Mouse (Mus musculus): ENCODE measurements around the gene Itgb6.

The Itgb6 gene

DNA sequence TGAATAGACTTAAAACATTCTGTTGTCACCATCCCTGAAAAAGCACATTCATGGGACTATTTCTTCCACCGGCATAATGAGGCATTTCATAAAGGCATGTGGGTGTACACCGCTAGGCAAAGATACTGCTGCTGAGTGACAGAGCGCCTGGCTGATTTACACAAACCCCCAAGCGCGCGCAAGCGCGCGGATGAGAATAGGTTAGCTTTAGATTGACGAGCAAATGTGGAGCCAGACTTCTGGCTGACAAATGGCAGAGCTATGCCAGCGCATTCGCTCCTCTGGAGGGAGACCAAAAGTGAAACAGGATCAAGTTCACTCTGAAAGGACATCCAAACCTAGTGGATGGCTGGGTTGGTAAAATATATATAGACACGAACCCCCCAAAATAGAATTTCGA is at the start of gene Itgb6:
Gene Itgb6, minus strand, starts transcription at position 130 of the 400 bp plus-strand sequence.
- no peak for DNase-seq (ENCODE audit: low spot score)

DNA sequence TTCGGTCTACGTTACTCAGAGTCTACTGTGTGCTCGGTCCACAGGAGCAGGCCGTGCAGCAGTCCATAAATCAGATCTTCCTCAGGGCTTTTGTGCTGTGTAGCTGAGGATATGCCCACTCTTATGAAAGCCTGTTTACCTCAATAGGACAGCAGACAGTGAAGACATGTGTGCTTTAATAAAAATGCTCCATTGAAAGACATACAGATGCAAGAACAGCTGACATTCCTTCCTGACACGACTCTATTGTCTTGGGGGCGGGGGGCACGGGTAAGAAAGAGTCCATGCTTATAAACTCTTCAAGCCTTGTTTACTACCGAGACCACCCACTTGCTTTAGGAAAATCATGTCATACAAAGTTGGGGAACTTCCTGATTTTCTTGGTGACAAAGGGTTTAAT is 44.0 kb upstream of the Itgb6 start:
- DNase-seq (ENCODE audit: low spot score) = no peak

DNA sequence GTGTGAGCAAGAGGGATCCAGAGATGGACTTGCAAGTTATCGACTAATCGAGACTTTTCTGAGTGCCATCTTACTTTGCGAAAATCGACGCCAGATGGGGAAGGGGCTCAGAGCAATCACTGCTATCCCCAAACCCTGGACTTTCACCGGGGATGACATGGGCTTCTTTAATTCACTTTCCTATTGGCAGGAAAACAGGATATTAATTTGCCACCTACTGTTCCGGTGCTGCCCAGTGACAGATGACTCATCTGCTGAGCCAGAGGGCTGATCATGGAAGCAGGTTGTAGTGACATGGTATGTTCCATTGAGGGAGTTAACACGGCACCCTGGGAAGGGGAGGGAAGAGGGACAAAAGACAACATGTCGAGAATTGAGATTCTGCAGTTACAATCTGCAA is 33.8 kb upstream of the Itgb6 start:
- DNase-seq (ENCODE audit: low spot score) = no peak

DNA sequence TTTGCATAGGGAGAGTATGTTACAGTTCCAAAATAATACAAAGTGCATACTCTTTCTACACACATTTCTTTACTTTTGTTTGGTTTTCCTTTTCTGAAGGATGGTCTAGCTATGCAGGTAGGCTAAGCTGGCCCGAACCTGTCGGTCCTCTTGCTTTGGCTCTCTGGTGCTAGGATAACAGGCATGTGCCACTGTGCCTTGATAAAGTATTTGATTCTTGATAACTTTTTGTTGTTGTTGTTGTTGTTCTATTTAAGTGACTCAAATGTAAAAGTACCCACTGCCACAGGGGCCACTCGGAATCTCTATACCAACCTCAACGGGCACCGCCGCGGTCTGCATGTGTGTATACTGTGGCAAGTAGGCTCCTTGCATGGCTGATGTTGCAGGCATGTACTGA is 32.7 kb upstream of the Itgb6 start:
- no peak for DNase-seq (ENCODE audit: low spot score)

DNA sequence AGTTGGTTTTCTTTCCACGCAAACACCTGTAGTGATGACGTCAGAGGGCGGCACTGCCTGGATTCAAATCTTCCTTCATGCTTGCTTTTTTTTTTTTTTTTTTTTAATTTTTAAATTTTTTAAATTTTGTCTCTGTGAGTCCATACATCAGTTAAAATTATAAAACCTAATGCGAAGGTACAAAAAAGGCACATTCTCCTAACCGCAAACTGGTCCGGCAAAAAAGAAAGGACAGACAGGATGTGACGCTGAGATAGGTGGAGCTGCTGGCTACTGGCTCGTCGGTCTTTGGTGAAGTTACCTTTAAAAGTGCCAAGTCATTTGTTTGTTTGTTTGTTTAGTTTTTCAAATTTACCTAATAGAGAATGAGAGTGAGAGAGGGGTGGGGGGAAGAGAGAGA is 28.8 kb upstream of the Itgb6 start:
- no peak for DNase-seq (ENCODE audit: low spot score)

DNA sequence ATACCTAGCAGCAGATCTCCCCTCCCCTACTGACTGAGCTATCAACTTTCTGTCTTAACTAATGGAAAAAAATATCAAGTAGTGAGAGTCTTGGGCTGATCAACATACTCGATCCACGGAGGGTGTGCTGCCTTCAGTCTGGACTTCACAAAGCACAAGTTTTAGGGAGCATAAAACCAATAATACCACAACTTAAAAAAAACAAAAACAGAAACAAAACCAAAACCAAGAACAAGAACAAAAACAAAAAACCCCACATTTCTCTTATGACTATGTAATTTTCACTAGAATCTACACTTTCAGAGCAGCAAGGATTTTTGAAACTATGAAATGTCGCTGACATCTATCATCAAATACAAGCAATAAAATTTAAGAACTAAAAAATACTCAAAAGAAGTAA is 28.1 kb upstream of the Itgb6 start:
- DNase-seq (ENCODE audit: low spot score) = no peak

DNA sequence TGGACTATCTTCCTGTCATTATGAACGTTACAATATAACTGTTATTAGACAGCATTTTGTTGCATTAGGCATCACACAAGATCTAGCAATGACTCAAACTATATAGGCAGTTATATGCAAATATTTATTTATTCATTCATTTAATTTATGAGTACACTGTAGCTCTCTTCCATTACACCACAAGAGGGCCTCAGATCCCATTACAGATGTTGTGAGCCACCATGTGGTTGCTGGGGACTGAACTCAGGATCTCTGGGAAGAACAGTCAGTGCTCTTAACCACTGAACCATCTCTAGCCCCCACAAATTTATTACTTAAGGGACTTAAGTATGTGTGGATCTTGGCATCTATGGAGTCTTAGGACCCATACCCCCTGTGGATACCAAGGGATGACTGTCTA is 26.1 kb upstream of the Itgb6 start:
- no peak for DNase-seq (ENCODE audit: low spot score)

DNA sequence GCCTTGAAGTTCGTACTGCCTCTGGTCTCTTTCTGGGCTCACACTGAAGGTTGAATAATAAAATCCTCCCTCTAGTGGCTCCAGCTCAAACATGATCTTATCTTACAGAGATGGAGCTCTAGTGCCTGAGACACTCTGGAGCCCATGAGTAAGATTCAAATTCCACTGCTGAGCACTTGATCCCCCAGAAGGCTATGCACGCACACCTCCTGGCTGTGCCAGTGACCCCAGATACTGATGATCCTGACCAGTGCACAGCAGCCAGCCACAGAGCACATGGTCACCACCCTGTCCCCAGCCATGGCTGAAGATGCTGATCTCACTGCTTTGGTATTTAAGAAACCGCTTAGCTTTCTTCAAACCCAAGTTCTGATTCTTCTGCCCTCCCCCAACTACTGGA is 25.1 kb upstream of the Itgb6 start:
- no peak for DNase-seq (ENCODE audit: low spot score)

DNA sequence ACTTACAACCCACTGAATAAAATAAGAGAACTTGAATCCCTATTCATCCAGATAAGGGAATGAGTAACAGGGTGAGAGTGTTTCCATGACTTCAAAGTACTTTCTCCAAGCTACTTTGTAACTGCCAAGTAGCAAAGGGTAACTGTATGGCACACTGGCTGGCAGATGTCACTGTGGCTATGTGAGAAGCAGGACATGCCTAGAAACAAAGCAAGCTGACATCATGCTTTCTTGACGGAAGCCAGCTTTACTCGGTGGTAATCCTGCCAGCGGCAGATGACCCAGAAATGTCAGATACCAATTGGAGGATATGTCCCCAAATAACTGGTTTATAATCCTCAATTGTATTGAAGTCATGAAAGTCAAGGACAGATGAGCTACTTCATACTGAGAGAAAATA is 22.2 kb upstream of the Itgb6 start:
- DNase-seq (ENCODE audit: low spot score) = no peak

DNA sequence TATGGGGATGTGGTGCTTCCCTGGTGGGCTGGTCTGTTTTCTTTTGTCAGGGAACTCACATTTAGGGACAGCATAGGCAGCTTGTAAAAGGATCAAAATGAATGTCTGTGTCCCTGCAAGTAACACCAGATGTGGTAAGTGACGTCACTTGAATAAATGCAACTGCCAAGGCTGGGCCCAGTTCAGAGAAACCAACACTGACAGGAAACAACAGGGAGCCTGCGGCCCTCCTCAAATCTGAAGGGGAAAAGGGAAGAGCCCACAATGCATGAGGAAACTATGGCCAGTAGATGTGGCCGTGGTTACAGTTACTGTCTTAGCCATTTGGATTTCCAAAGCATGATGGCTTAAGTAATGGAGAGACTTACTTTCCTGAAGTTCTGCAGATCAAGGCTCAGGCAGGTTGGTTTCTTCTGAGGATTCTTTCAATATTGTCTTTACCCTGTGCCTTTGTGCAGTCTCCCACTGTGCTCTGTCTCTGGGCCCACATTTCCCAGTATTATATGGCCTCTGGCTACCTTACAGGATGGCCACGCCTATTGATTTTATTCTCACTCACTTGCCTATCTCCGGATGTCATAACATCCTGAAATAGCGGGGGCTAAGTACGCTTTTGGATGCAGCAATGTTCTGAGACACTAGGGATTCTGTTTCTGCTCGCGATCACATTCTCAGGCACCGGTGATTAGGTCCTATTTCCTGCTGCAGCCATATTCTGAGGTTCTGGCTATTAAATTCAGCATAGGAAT is 17.1 kb upstream of the Itgb6 start:
- DNase-seq (ENCODE audit: low spot score) = no peak

DNA sequence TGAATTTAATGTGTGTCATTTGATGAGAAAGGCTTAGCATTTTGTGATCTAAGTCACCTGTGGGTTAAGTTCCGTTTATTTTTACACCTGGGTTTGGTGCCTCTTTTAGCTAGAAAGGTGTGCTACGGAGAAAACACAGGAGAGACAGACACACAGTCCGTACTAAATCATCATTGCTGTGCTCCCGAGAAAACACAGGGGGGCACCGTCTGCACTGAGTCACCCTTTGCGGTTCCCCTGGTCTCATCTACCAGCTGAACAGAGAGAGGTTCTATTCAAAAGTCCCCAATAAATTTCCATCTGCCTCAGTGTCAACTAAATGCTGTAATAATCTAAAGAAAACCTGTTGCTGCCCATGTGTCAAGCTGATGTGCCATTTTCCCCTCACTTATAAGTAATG is 8.5 kb upstream of the Itgb6 start:
- DNase-seq (ENCODE audit: low spot score) = no peak

DNA sequence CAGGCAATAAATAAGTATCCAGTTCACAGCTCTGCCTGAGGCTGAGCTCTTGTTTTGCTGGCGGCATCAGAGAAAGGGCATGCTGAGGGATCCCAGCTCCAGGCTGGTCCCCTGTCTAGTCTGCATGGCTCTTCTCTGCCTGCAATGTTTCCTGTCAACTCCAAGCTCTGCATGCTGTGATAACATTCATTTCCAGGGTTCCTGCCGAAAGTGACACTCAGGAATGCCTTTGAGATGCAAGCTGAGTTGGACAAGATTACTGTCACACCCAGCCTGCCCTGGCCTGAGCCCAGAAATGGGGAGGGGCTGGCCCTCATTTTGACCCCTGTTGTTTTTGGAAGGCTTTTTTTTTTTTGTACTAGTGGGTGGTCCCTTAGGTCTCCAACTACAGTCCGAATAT is 7.6 kb upstream of the Itgb6 start:
- no peak for DNase-seq (ENCODE audit: low spot score)

DNA sequence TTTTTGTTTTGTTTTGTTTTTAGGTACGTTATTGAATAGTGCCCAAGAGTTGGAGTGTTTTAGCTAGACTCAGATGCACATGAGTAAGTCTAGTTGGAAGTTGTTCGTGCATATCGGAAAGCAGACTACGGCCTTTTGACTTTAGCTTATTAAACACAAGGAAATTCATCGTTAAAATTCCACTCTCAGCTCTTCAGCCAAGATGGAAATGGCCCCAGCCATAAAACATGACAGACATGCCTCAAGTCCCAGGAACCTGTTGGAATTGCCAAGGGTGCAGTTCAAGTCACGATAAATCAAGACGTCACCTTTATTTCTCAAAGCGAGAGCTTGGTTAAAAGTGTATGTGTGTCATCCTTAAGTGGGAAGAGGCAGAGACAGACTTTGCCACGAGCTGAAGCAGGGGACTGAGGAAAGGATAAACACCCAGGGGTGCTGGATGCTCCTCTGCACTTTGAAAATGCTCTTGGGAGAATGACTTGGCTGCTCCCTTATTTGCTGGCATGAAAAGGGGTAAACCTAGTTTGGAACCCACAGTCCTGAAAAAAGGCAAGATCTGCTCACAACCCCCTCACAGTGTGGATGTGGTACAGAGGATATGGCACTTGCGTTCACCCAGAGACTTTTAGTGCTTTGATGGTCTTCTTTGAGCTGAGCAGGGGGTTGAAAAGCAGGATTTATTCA is 6.6 kb upstream of the Itgb6 start:
- no peak for DNase-seq (ENCODE audit: low spot score)

DNA sequence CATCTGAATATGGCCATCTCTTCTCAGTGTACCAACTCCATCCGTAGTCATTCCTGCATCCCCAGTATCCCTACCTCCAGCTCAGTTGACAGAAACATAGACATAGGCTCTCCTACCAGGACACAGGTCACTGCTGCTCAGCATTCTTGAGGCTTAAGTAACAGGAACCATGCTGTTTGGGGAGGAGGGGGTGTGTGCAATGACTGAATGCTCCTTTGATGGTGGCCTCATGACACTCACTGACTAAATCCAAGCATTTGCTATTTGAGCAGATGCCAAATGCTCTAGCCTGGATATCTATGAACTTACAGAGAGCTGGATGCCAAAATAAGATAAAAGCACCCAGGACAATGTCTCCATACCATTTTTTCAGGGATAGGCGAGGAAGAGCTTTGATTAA is 2.2 kb upstream of the Itgb6 start:
- DNase-seq (ENCODE audit: low spot score) = no peak

DNA sequence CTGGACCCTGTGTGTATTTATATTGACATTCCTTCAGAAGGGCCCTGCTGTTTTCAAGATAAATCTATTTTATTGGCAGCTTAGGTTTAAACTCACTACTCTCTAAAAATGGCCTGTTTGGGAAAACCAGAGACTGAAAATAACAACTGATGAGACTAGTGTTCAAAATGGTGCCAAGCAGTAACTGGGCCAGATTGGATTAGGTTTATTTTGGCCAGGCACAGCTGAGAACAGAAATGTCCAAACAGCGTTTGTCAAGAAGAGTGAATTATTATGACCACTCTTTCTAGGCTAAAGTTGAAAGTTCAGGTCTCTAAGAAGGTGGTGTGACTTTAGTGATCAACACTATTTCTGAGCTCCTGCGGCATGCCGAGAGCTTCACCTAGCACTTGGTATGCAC is 524 bp upstream of the Itgb6 start:
- DNase-seq (ENCODE audit: low spot score) = no peak

DNA sequence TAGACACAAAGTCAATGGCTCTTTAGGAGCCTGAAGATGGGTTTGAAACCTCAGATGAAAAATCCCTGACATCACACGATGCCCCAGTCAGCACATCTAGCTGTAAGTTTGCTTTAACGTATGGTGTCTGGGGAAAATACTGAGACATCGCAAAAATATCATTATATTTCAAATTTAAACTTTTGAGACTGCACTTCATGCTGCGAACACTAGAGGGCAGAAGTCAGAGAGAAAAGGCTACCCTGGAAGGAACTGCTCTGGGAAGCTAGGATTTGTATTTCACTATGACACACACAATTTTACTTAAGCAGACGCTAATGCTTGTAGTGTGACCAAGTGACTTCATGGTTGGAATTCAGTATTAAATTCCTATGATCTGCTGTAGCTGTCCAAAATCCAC is 1.5 kb downstream of the Itgb6 start:
- DNase-seq (ENCODE audit: low spot score) = peak; percentile 11

DNA sequence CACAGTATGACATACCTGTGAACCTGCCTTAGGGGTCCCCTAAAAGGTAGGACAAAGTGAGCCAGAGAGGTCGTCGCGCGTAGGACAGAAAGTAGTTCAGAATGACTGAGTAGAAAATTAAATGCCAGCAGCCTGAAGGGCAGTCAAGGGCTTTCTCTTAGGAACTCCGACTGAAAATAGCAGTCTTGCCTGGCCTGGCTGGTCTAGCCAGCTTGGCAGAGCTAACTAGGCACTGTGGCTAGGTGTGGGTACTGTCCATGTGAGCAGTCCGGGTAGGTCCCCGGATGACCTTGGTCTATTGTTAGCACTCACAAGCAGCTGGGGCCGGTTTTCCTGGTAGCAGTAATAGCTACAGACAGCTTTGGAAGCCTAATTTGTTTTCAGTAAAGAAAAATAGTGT is 2.2 kb downstream of the Itgb6 start:
- DNase-seq (ENCODE audit: low spot score) = no peak

DNA sequence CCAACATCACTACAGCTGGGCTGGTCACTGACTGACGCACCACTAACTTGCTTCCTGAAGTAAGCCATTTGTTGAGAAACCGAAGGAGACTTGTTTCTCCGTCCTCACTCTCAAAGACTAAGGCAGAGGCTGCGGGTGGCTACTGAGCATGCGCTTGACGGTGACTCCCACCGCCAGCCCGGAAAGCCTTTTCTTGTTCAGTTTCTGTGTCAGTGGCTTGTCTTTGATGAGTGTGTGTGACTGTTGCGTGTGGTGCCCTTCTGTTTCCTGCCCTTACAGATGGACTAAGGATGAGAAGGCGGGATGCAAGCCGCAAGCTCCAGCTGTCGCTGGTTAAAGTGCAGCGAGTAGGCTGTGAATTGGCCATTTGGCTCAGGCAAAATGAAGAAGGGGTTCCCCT is 5.1 kb downstream of the Itgb6 start:
- no peak for DNase-seq (ENCODE audit: low spot score)

DNA sequence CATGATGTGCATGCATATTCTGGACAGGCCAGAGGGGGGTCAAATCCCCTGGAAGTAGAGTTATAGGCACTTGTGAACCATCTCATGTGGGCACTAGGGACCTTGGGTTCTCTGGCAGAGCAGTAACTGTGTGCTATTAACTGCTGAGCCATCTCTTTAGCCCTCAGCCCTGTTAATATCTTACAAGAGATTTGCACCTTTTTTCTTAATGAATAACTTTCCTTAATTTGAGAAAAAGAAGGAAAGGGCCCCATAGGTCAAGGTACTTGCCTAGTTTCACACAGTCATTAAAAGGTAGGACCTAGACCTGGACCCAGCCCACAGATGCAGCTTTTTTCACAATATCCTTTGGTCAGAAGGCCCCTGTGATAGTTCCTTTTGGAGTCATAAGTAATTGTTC is 5.9 kb downstream of the Itgb6 start:
- DNase-seq (ENCODE audit: low spot score) = no peak

DNA sequence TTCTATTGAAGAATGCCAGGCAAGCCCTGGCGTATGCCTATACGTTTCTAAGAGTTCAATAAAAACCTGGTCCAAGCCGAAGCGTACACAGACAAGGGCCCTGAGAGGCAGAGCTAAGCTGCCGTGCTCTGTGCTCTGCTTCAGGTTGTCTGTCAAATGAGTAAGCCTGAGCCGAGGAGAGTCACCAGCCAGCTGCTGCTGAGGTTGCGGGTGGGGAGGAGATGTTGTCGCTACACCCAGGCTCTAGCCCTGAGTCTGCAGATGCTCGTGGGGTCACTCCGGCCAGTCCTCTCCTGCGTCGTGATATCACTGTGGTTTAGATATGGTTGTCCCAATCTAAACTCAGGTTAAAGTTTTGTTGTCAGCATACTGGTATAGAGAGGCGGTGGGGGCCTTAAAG is 6.7 kb downstream of the Itgb6 start:
- no peak for DNase-seq (ENCODE audit: low spot score)

DNA sequence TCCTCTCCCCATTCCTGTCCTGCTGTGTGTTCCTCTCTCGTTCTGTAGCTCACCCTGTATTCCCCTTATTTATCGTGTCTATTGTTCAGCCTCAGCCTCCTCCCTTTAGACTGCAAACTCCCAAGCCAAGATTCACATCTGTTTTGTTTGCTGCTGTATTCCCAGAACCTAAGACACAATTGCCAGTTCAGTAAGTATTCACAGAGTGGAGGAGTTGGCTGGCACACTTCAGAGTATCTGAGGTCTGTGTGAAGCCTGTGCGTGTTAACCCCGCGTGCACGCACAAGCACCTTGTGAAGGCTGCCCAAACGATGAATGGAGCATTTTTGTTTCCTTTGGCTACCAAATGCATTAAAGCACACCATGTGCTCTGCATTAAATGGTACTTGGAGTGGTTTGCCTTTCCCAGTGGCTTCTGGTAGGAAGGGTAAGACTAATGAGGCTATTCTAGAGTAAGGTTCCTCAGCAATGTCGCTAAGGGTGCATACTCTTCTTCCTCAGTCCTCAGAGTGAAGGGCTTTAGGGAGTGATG is 7.4 kb downstream of the Itgb6 start:
- DNase-seq (ENCODE audit: low spot score) = no peak

DNA sequence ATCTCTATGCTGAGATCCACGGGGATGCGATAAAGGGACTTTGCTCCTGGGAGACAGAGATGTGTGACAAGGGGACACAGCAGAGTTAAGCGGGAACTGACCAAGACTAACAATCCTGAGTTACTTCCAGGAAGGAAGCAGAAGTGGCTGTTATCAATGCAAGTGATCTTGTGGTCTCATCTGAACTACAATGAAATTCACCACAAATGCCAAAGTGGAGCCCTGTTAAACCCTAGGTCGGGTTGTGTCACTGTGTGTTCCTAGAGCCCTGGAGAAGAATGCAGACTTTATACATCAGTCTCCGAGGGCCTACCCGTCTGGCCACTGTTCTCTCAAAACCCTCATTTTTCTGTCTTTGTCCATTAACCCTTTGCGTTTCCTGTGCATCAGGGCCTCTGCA is 8.0 kb downstream of the Itgb6 start:
- DNase-seq (ENCODE audit: low spot score) = no peak

DNA sequence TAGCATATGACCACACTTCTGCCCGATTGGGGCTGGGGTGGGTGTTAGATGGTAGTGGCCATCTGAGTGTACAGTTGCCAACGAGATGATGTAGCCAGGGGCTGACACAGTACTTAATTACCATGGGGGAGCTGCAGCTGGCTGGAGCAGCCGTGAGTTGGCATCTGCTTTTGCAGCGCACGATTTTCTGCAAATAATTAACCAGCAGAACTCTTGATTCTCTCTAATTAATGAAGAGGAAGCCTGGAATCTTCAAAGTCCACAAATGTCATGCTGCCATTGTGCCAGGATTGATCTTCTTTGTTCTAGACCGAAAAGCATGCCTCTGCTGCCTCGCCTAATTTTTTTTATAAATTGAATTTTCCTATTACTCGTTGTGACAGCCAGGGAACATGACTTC is 8.6 kb downstream of the Itgb6 start:
- DNase-seq (ENCODE audit: low spot score) = no peak

DNA sequence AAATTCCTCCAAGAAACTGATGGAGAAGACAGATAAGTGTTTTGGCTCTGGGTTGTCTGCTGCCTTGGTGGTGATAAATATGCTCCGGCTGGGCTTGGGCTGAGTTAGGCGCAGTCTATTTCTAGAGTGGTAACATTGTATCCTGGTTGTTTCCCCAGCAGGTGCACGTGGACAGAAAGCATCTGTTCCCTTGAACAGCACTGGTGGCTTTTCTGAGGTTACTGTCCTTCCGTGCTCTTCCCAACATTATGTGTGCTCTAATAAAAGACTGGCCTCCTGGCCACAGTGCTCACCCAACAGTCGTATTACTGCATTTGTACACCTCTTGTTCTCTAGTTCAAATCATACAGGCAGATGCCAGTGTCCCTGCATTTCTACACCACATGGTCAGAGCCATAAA is 9.6 kb downstream of the Itgb6 start:
- no peak for DNase-seq (ENCODE audit: low spot score)
